Mouse (Mus musculus): Measurements from ENCODE around the gene Fbln7. TPM values are rescaled to one million over a fixed set of nuclear protein-coding genes. Genes with fewer than 3 reads are reported as not detected.

The Fbln7 gene
- polyA plus RNA-seq, 1 experiment from 2014 or later: 2.7 TPM

DNA sequence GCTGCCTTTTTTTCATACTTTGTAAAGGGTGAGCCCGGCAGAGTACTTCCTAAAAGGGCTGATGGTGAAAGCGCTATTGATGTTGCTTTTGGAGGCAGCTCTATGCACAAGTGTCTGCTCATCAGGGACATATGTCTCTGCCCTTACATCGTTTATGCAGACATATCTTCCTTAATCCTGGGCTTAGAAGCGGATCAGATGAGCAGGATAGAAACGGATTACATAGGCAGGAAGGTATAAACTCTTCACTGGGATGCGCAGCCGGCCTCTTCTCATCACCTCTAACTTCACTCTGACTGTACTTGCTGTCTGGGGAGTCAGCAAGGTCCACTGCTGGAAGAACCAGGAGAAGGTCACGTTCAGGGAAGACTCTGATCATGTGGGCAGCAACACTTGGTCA is 25.2 kb upstream of the Fbln7 start:
- no peaks in the 10 kb centered on the region for H3K27me3 ChIP-seq
- no peak overlapping the region for H3K9ac ChIP-seq
- no peaks in the 10 kb centered on the region for H3K9me3 ChIP-seq
- H3K27ac ChIP-seq (replicated peaks): no peak overlapping the region
- no peak for ATAC-seq (ENCODE audit: low read depth)
- H3K4me2 ChIP-seq: no peak overlapping the region
- peaks cover 86% of the 10 kb centered on the region for H3K36me3 ChIP-seq
- H3K4me1 ChIP-seq (replicated peaks): no peaks in the 10 kb centered on the region
- H3K4me3 ChIP-seq: no peak overlapping the region
- WGBS: 91% methylated on average over 8 of the region's 8 CpGs

DNA sequence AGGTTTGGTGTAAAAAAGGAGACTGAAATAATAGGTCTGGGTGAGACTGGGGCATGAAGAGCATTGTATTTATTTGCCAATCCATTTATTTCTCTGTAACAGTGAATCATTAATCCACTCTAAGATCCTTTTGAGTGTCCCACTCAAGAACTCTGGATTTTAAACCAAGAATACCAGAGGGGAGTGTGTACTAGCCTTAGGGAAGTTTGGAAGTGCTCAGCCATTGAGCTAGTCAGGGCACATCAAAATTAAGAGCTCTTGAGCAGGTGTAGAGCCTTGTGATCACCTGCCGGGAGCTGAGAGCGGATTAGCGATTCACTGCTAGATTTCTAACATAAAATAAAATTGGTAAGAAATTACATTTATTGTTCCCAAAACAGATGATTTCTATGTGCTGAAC is 24.2 kb upstream of the Fbln7 start:
- no peak for ATAC-seq (ENCODE audit: low read depth)
- 94% methylated on average over 3 of the region's 3 CpGs for WGBS
- H3K27me3 ChIP-seq: no peaks in the 10 kb centered on the region
- H3K36me3 ChIP-seq: peaks cover 86% of the 10 kb centered on the region
- H3K4me1 ChIP-seq (replicated peaks): no peaks in the 10 kb centered on the region
- no peaks in the 10 kb centered on the region for H3K9me3 ChIP-seq
- H3K4me3 ChIP-seq: no peak overlapping the region
- no peak overlapping the region for H3K27ac ChIP-seq (replicated peaks)
- no peak overlapping the region for H3K4me2 ChIP-seq
- no peak overlapping the region for H3K9ac ChIP-seq

DNA sequence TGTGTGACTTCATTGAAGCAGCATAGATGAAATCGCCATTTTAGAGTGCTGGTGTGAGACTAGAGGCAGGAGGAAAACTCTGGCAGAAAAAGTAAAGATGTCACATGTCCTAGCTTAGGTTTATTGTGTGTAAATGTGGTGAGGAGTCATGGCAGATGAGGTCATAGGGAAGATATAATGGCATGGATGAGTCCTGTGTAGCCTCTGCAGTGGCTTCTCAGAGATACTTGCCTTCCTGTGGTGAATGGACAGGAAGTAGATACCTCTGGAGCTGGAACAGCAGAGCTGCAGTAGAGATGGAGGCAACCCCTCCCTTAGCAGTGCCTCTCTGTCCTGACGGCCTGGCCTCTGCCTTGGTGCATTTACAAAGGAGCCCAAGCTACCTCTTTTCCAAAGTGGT is 23.3 kb upstream of the Fbln7 start:
- WGBS: 78% methylated on average over 2 of the region's 2 CpGs
- ATAC-seq (ENCODE audit: low read depth): no peak
- Histone ChIP-seq H3K4me2 (no peak overlapping the region), H3K27ac (replicated peaks) (no peak overlapping the region), H3K27me3 (no peaks in the 10 kb centered on the region), H3K9me3 (no peaks in the 10 kb centered on the region), H3K9ac (no peak overlapping the region), H3K36me3 (peaks cover 84% of the 10 kb centered on the region), H3K4me1 (replicated peaks) (no peaks in the 10 kb centered on the region), H3K4me3 (no peak overlapping the region)

DNA sequence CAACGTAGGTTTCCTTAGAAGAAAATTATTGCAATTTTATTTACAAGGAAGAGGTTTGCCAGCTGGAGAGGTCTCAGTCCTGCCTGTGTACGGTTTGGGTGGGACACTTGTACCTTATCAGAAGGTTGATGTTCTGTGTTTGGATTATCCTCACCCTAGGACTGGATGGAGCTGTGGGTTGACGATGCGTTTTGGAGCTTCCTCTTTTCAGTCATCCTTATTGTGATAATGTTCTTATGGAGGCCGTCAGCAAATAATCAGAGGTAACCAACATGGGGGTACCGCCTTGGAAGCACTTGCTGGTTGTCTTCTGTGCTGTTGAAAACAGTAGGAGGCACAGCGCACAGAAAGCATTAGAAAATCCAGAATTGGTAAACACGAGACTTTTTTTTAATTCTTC is 20.3 kb upstream of the Fbln7 start:
- H3K9ac ChIP-seq: no peak overlapping the region
- no peaks in the 10 kb centered on the region for H3K4me1 ChIP-seq (replicated peaks)
- ATAC-seq (ENCODE audit: low read depth): no peak
- H3K36me3 ChIP-seq: peaks cover 83% of the 10 kb centered on the region
- H3K4me3 ChIP-seq: no peak overlapping the region
- no peak overlapping the region for H3K27ac ChIP-seq (replicated peaks)
- H3K9me3 ChIP-seq: no peaks in the 10 kb centered on the region
- H3K4me2 ChIP-seq: no peak overlapping the region
- H3K27me3 ChIP-seq: no peaks in the 10 kb centered on the region
- WGBS: 87% methylated on average over 8 of the region's 8 CpGs

DNA sequence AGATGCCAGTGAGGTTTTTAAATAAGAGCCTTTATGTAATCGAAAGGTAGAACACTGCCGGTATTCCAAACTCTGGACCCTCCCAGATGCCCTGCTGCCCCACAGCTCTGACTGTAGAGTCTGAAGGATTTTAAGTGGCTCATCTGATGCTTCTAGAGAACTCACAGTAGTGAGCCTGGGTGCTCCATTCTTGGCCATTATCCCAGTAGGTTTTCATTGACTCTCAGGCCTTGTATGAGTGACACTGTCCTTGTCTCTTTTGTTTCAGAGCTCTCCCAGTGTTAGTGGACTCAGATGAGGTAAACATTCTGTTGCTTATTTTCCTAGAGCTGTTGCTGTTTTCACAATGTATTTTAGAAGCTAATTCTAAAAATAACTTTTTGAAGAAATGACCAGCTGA is 12.7 kb upstream of the Fbln7 start:
- Histone ChIP-seq H3K36me3 (peaks cover 80% of the 10 kb centered on the region), H3K4me2 (no peak overlapping the region), H3K27me3 (no peaks in the 10 kb centered on the region), H3K4me1 (replicated peaks) (no peaks in the 10 kb centered on the region), H3K27ac (replicated peaks) (no peak overlapping the region), H3K9ac (no peak overlapping the region), H3K4me3 (no peak overlapping the region), H3K9me3 (no peaks in the 10 kb centered on the region)
- WGBS: 89% methylated on average over 2 of the region's 2 CpGs
- ATAC-seq (ENCODE audit: low read depth): no peak

DNA sequence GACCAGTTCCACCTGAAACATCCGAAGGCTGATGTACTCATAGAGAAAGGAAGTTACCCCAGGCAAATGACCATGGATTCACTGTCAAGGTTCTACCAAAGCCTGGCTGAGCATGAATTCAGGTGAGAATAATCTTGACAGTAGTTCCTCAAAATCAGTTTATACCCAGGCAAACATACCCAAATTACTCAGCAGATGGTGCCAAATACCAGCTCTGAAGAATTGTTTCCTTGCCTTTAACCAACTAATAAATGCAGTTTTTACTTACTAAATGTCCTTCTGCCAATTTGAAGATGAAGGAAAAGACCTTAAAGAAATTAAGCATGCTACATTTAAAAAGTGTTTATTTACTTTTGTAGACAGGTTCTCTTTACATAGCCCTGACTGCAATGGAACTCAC is 6.1 kb upstream of the Fbln7 start:
- ATAC-seq (ENCODE audit: low read depth): no peak

DNA sequence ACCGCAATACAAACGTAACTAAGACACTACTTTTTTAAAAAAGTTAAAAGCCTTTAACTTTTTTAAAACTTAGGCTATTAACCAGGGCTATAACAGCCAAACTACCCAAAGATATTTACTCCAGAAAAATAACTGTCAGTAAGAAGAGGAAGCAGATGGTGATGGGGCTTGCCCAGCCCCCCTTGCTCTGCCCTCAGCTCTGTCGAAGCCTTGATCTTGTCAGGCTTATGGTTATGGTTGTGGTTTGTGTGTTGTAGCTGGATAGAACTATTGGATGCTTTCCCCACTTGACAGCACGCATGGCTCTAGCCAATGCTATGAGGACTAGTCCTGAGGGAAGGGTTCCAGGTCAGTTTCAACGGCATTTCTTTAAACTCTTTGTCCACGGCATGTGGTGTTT is 3.8 kb upstream of the Fbln7 start:
- H3K9me3 ChIP-seq: no peaks in the 10 kb centered on the region
- no peak overlapping the region for H3K9ac ChIP-seq
- H3K36me3 ChIP-seq: peaks cover 3% of the 10 kb centered on the region
- H3K27ac ChIP-seq (replicated peaks): no peak overlapping the region
- no peak for ATAC-seq (ENCODE audit: low read depth)
- no peak overlapping the region for H3K4me2 ChIP-seq
- H3K4me1 ChIP-seq (replicated peaks): peaks cover 5% of the 10 kb centered on the region
- WGBS: 92% methylated on average over 6 of the region's 6 CpGs
- peaks cover 9% of the 10 kb centered on the region for H3K27me3 ChIP-seq
- no peak overlapping the region for H3K4me3 ChIP-seq

More for the DNA sequence above, 6.1 kb upstream of the Fbln7 start:
- Histone ChIP-seq H3K36me3 (peaks cover 18% of the 10 kb centered on the region), H3K9me3 (no peaks in the 10 kb centered on the region), H3K9ac (no peak overlapping the region), H3K27me3 (no peaks in the 10 kb centered on the region), H3K4me1 (replicated peaks) (no peaks in the 10 kb centered on the region), H3K27ac (replicated peaks) (no peak overlapping the region), H3K4me2 (no peak overlapping the region), H3K4me3 (no peak overlapping the region)
- WGBS: 91% methylated on average over 1 of the region's 1 CpGs

DNA sequence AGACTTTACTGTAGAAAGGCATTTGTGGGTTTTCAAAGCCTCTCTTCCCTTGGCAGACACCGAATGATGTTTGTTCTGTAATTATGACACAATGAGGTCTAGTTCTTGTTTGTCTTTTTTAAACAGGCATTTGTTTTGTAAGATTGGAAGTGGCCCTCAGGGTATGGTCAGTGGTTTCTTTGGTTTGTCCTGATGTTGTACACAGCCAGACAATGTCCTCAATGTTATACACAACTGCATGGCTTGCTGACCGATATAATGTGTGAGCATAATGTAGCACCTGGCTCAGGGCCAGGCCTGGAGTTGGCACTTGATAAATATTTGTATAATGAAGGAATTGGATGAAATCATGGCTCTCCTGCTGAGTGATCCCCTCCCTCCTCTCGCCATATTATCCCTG is 2.9 kb upstream of the Fbln7 start:
- WGBS: 67% methylated on average over 3 of the region's 3 CpGs
- Histone ChIP-seq H3K9me3 (no peaks in the 10 kb centered on the region), H3K9ac (no peak overlapping the region), H3K27me3 (peaks cover 15% of the 10 kb centered on the region), H3K4me1 (replicated peaks) (peaks cover 10% of the 10 kb centered on the region), H3K36me3 (no peaks in the 10 kb centered on the region; the same call in 1 of the 2 replicates), H3K4me3 (no peak overlapping the region), H3K4me2 (no peak overlapping the region), H3K27ac (replicated peaks) (no peak overlapping the region)
- no peak for ATAC-seq (ENCODE audit: low read depth)

DNA sequence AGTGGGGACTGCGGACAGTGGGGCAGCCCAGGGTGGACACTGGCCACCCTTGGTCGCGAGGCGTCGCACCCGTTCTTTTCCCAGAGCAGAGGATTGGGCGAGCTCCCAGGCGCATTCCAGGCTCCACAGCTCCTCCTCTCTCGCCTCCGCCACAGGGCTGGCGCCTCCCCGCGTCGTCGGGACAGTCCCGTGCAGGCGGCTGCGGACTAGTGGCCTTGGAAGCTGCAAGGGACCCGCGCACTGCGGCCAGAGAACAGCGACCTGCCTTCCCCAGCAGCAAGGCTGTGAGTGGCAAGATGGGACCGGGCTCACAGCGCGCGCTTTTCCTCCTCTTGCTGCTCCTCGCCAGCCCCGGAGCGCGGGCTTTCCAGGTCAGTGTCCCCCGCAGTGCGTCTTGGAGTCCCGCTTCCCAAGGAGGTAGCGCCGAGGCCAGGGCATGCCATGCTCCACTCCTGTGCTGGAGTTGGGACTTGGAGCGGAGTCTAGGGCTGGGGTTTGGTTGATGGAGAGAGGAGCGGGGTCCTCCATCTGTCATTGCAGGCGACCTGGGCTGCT is 1.1 kb downstream of the Fbln7 start:
- H3K9ac ChIP-seq: peak overlapping the region; percentile 66
- no peaks in the 10 kb centered on the region for H3K36me3 ChIP-seq
- H3K4me2 ChIP-seq: peak overlapping the region; percentile 92
- ATAC-seq (ENCODE audit: low read depth): peak; percentile 72; the same call in 1 of the 2 replicates
- H3K4me3 ChIP-seq: peak overlapping the region; percentile 48
- H3K9me3 ChIP-seq: no peaks in the 10 kb centered on the region
- under 1% methylated on average over 38 of the region's 38 CpGs for WGBS
- no peak overlapping the region for H3K27ac ChIP-seq (replicated peaks)
- peaks cover 26% of the 10 kb centered on the region for H3K27me3 ChIP-seq
- H3K4me1 ChIP-seq (replicated peaks): peaks cover 10% of the 10 kb centered on the region

DNA sequence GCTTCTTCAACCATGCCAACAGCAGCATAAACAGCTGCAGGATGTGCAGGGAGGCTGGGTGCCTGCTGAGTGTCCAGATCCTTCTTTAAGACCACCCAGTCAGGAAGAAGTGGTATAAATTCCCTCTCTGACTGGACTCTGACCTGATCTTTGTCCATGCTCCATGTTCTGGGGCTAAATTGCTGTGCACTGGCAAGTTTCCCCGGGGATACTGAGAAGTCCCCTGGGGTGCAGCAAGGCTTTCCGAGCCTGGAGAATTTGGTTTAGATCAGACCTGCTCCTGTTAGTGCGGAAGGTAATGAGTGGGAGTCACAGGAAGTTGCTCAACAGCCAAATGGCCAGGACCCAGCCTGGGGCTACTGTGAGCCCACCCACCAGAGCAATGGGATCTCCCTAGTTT is 2.3 kb downstream of the Fbln7 start:
- no peak overlapping the region for H3K9ac ChIP-seq
- no peak overlapping the region for H3K4me2 ChIP-seq
- no peak for ATAC-seq (ENCODE audit: low read depth)
- peaks cover 10% of the 10 kb centered on the region for H3K4me1 ChIP-seq (replicated peaks)
- no peak overlapping the region for H3K27ac ChIP-seq (replicated peaks)
- no peak overlapping the region for H3K4me3 ChIP-seq
- 44% methylated on average over 3 of the region's 3 CpGs for WGBS
- no peaks in the 10 kb centered on the region for H3K9me3 ChIP-seq
- peaks cover 26% of the 10 kb centered on the region for H3K27me3 ChIP-seq
- no peaks in the 10 kb centered on the region for H3K36me3 ChIP-seq

DNA sequence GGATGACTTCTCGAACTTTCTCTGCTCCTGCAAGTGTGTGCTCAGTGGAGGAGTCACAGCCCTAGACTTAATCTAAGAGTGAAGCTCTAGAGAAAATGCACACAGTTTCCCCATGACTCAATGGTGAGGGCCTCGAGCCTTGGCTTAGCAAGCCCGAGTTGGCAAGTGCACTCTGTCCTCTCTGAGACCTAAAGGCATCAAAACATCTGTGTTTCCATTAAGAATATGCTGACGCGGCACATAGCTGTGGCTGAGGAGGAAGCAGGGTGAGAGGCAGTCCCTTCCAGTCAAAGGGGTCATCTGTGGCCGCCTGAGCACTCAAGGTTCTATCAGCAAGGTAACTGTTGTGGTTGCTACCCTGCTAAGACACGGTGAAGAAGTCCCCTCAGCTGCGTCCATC is 8.9 kb downstream of the Fbln7 start:
- 80% methylated on average over 8 of the region's 8 CpGs for WGBS
- Histone ChIP-seq H3K27me3 (no peaks in the 10 kb centered on the region), H3K36me3 (no peaks in the 10 kb centered on the region), H3K4me2 (no peak overlapping the region), H3K4me1 (replicated peaks) (no peaks in the 10 kb centered on the region), H3K4me3 (no peak overlapping the region), H3K27ac (replicated peaks) (no peak overlapping the region), H3K9me3 (no peaks in the 10 kb centered on the region), H3K9ac (no peak overlapping the region)
- ATAC-seq (ENCODE audit: low read depth): no peak

DNA sequence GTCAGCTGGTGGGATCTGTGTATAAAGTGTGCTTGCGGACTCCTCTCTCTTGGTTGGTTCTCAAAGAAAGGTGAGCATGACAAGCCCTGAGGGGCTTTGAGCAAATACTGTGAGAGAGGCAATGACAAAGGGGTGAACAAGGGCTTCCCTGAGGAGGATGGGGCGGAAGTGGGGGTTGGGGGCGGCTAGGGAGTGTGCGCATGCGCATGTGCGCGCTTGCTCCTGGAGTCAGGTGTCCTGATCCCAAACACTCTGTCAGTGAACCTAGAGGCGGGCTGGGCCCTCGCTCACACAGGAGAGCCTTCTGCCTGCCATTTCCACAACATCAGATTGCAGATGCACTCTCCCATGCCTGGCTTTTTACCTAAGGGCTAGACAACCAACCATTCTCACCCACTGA is 9.5 kb downstream of the Fbln7 start:
- Histone ChIP-seq H3K27ac (replicated peaks) (no peak overlapping the region), H3K27me3 (no peaks in the 10 kb centered on the region), H3K4me3 (no peak overlapping the region), H3K9me3 (no peaks in the 10 kb centered on the region), H3K9ac (no peak overlapping the region), H3K36me3 (no peaks in the 10 kb centered on the region), H3K4me2 (no peak overlapping the region), H3K4me1 (replicated peaks) (no peaks in the 10 kb centered on the region)
- WGBS: 91% methylated on average over 9 of the region's 9 CpGs
- ATAC-seq (ENCODE audit: low read depth): no peak

DNA sequence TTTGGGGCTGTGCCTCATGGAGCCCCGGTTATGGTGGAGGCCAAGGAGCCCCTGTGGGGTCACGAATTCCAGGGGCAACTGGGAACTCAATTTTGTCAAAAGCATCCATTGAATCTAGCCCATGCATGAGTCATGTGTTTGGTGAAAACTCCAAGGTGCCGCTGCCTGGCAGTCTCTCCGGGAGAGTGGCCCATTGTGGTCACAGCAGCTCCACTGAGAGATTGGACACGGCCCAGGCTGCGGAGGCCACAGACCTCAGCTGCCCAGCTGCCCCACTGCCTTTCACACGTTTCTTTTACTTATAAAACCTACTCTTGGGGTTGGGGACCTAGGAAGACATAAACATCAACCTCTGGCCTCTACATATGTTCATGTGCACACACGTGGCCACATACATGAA is 12.7 kb downstream of the Fbln7 start:
- no peak overlapping the region for H3K9ac ChIP-seq
- 78% methylated on average over 8 of the region's 8 CpGs for WGBS
- H3K27me3 ChIP-seq: no peaks in the 10 kb centered on the region
- no peaks in the 10 kb centered on the region for H3K4me1 ChIP-seq (replicated peaks)
- H3K36me3 ChIP-seq: no peaks in the 10 kb centered on the region
- ATAC-seq (ENCODE audit: low read depth): no peak
- no peak overlapping the region for H3K27ac ChIP-seq (replicated peaks)
- H3K4me2 ChIP-seq: no peak overlapping the region
- H3K4me3 ChIP-seq: no peak overlapping the region
- H3K9me3 ChIP-seq: no peaks in the 10 kb centered on the region

All from neural tube, embryonic 13.5 days (tissue).